Mouse (Mus musculus) splenic B cell, adult 2 months (primary cell): ENCODE measurements around the gene Uox.

ENCODE experiments used
- DNase-seq: peaks from one replicate; pipeline ENCODE4 v3.0.0-alpha.2; 2011; ENCODE audit warnings: low read depth, low spot score
- H3K27me3 ChIP-seq: 2 replicates; pipeline ENCODE4 v1.6.1; 2012; ENCODE audit warnings: mild to moderate bottlenecking, low read length, moderate library complexity, mixed read lengths; ENCODE audit not compliant: control insufficient read depth, poor library complexity, insufficient read depth, severe bottlenecking
- H3K36me3 ChIP-seq: 2 replicates; pipeline ENCODE4 v1.6.1; 2012; ENCODE audit warnings: mild to moderate bottlenecking, low read length, moderate library complexity, mixed read lengths; ENCODE audit not compliant: control insufficient read depth, poor library complexity, insufficient read depth, severe bottlenecking

Gene Uox

GRCm38 (mm10) chr3:146671121-146671520, 100.9 kb downstream of the Uox start:
- no peak for DNase-seq
- H3K36me3 ChIP-seq, result no peaks in the 10 kb centered on the region
- no peaks in the 10 kb centered on the region for H3K27me3 ChIP-seq

- no peaks in the 10 kb centered on the region for H3K27me3 ChIP-seq
- no peak for DNase-seq
- H3K36me3 ChIP-seq, result no peaks in the 10 kb centered on the region
These were observed 104.9 kb downstream of the Uox start for GRCm38 (mm10) chr3:146675101-146675500.

DNA sequence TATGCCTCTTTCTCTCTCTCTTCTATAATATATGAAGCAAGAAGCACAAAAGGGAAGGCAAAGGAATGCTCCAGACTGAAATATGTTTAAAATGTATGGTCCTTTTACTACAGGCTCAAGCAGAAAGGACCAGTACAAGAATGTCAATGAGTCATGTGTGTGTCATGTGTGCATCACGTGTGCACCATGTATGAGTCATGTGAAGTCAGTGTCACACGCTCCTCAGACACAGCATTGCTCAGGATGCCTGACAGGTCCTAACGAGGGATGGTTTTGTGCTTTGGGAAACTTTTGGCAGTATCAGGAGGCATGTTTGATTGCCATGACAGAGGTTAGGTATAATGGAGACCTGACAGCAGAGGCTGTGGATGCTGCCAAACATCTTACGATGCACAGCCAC, 106.0 kb downstream of the Uox start:
- no peaks in the 10 kb centered on the region for H3K27me3 ChIP-seq
- no peaks in the 10 kb centered on the region for H3K36me3 ChIP-seq
- DNase-seq, result no peak

GRCm38 (mm10) chr3:146679646-146680045, 109.4 kb downstream of the Uox start:
- no peaks in the 10 kb centered on the region; the same call in 1 of the 2 replicates for H3K27me3 ChIP-seq
- no peaks in the 10 kb centered on the region for H3K36me3 ChIP-seq
- no peak for DNase-seq

- DNase-seq, result no peak
- Histone ChIP-seq H3K27me3 (no peaks in the 10 kb centered on the region; the same call in 1 of the 2 replicates), H3K36me3 (no peaks in the 10 kb centered on the region)
These were observed 110.4 kb downstream of the Uox start for GRCm38 (mm10) chr3:146680625-146681024.

DNA sequence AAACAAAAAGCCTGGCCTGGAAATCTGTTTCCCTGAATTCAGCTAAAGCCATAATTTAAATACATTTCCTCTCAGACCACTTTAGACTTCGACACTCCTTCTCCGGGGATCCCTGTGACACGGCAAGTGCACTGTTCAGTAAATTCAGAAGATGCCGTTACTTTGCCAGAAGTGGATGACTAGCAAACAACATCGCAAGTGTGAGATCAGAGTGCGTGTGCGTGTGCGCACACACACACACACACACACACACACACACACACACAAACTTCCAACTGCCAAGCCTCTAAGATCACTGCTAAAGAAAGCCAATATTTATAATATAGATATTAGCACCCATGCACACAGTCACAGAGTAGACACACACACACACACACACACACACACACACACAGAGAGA, 111.5 kb downstream of the Uox start:
- Histone ChIP-seq H3K27me3 (no peaks in the 10 kb centered on the region; the same call in 1 of the 2 replicates), H3K36me3 (no peaks in the 10 kb centered on the region)
- no peak for DNase-seq
